Mouse (Mus musculus) erythroid progenitor cell, adult 5-6 weeks (primary cell): Measurements from ENCODE around the gene Rapgefl1. TPM values are rescaled to one million over a fixed set of nuclear protein-coding genes. Genes with fewer than 3 reads are reported as not detected.

Experiments used
- ATAC-seq: replicated peaks from 2 replicates; pipeline ENCODE4 v1.8.0; 2016; ENCODE audit warnings: moderate number of reproducible peaks, mild to moderate bottlenecking, moderate TSS enrichment, inconsistent platforms; ENCODE audit not compliant: poor library complexity, low FRiP score, severe bottlenecking
- total RNA-seq, 2 experiments: library from RNA; stranded (forward) in 1 of 2; stranded (reverse) in 1 of 2; fragments of 150-400 nt in 1 of 2; fragments of 186-747, 209-891 nt in 1 of 2; gene quantifications; 2 replicates each; pipeline versions ENCODE4 v1.2.3 to v1.2.4; 2015 to 2017; ENCODE audit warnings: low replicate concordance in 2 of 2

Rapgefl1 gene
- total RNA-seq, 2 experiments from 2014 or later, result 6.7 TPM; not detected in 1

DNA sequence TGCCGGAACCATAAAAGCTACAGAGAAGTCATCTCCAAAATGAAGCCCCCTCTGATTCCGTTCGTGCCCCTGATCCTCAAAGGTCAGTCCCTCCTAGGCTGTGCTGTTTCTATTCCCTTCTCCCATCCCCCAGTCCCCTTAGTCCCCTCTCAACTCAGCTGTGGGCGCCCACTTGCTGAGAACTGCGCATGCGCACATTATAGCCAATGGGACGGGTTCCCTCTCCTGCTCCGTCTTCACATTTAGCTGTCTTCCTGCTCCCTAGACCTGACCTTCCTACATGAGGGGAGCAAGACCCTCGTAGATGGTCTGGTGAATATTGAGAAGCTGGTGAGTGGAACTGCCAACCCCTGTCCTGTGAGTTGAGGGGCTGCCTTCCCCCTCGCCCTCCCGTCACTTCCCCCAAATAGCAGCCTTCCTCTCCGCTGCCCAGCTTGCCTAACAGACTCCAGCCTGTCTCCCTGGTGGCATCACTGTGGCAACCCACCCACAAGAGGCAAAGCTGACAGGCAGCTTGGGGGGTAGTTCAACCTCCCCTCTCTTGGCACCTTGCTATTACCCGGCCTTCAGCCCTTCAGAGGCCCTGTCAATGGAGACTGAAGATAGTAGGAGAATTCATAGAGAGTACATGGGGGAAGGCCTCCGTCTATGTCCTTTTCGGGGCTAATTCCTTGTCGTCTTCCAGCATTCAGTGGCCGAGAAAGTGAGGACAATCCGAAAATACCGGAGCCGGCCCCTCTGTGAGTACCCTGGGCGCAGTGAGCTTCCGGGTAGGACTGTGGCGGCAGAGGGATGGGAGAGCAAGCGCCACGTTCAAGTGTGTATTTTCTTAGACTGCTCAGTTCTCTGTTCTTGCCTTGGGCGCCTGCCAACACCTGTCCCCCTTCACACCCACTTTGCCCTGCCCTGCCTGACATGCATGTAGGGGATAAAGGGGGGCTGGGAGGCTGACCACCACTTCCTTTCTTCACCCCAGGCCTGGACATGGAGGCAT is 13.8 kb downstream of the Rapgefl1 start:
- no peak for ATAC-seq

DNA sequence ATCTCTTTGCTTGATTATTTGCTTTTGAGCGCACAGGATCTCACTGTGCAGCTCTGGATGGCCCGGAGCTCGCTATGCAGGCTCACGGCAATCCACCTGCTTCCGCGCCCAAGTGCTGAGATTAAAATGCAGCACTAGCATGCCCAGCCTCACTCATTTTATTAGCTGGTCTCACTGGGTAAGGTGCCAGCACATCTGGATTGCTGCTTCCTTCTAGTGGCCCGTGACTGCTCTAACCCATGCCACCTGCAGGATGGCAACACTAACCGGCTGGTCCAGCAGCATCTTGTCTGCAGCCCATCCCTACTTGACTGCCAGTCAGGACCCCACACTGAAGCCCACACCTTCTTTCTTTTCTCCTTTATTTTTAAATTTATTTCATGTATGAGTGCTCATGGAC is 17.5 kb downstream of the Rapgefl1 start:
- no peak for ATAC-seq

DNA sequence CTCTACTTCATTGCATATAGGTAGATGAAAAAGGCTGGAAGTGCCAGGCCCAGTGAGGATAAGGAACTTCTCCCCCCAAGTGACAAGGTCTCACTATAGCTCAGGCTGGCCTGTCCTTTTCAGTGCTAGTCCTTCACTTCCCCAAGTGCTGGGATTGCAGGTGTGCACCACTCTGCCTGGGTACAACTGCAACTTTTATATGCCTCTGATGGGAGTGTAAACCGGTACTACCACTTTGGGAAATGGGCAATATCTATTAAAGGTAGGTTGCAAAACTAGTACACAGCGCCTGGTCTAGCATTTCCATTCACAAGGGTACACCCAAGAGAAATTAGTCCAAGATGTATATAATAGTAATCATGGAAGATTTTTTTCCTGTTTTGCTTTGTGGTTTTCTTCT is 18.1 kb downstream of the Rapgefl1 start:
- no peak for ATAC-seq

DNA sequence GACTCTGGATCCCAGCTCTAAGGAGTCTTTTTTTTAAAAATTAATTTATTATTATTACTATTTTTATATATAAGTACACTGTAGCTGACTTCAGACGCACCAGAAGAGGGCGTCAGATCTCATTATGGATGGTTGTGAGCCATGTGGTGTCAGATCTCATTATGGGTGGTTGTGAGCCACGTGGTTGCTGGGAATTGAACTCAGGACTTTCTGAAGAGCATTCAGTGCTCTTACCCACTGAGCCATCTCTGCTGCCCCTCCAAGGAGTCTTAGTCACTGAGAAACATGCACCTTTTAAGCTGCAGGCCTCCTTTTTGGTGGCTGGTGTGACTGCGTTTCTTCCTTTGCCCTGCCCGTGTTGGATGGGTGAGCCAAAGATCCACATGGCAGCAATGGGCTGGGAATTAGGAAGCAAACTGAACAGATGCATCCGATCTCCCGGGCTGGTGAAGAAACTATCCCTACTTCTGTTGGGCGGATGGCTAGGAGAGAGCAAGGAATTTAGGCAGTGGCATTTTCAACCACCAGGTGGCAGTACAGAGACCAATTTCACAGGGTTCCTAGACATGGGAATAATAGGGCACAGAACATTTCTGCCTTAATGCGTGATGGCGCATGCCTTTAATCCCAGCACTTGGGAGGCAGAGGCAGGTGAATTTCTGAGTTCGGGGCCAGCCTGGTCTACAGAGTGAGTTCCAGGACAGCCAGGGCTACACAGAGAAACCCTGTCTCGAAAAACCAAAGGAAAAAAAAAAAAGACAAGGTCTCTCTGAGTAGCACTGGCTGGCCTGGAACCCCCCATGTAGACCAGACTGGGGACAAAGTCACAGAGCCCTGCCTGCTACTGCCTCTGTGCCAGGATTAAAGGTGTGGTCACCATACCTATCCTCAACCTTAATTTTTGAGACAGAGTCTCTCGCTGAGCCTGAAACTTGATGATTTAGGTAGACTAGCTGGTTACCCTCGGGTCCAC is 22.5 kb downstream of the Rapgefl1 start:
- peak; percentile 68 for ATAC-seq

DNA sequence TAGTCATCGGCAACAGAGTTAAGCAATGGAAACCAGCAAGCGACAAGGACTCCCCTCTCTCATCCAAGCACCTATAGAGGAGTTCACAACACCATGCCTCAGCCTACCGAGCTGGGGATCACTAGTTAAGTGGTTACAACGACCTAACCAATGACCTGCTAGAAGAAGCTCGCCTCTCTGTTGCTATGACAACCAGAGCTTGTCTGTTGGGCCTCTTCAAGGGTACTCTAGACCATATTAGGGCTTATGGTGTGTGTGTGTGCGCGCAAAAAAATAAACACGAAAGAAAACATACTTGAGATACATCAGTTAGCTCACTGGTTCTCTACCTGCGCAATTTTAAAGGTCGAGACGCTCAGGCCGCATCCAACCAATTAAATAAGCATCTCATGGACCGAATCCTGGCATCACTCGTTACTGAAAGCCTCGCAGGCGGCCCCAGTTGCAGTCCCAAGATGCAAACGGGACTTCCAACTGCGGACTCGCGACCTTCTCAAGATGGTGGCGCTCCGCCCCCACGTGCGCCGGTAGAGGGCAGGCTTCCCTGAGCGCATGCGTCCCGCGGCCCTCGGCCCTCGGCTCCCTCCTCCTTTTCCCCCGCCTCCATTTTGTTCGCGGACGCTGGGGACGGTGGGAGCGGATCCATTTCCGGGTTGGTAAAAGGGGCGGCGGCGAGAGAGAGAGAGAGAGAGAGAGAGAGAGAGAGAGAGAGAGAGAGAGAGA is 26.6 kb downstream of the Rapgefl1 start, which contains the start of gene Wipf2:
Gene Wipf2 (plus strand): TSS at position 611 of the 723 bp plus-strand sequence.
- ATAC-seq, result peak; percentile 94

DNA sequence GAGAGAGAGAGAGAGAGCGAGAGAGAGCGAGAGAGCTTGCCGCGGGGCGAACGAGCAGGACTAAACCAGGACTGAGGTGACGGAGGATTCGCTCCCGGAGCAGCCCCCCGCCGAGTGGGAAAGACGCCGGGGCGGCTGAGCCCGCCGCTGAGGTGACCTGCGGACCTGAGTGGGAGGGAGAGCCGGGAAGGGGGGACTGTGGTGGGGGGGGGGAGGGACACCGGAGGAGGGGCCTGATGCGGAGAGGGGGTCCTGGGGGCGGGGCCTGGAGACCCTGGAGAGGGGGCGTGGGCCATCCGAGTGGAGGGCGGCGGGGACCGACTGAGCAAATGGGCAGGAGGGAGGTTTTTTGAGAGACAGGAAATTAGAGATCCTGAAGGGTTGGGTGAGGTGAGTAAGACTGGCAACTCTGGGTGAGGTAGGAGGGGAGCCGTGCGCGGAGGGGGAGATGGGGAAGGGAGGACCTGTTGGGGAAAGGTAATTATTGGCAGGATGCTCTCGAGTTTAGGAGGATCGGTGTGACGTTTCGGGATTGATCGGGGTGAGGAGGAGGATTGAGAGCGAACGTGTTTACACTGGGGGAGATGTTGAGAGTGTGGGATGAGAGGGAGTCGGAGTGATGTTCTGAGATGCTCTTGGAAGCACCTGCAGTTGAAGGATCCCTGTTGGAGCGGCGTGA is 27.3 kb downstream of the Rapgefl1 start:
- ATAC-seq, result peak; percentile 27

DNA sequence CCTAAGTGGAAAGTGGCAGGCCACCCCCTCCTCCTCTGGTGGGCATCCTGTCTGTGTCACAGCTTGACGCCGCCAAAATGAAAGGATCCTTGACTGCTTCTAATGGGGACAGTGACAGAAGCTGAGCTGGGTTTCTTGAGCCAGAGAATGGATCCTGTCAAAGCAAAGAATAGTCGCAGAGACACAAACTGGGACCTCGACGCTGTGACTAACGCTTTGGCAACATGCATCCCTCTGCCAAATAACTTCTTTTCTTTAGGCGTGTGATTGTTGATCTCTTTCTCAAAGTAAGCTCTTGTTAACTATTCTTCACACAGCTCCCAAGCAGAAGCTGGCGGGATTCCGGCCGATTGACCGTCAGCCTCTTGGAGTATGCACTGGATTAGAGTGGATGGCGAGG is 30.7 kb downstream of the Rapgefl1 start:
- ATAC-seq, result no peak

DNA sequence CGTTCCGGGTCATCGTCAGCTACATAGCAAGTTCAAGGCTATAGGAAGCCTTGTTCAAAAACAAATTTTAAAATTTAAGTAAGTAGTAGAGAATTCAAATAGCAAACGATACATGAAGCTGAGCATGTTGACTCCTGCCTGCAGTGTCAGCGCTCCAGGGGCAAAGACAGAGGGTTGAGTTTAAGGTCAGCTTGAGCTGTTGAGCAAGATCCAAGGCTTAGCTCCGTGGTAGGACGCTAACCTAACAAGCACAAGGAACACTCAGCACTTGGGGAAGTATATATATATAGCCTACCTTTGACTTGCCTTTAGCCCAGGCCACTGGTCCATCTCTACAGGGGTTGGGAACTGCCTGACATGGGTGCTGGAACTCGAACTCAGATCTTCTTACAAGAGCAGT is 33.3 kb downstream of the Rapgefl1 start:
- ATAC-seq, result no peak

DNA sequence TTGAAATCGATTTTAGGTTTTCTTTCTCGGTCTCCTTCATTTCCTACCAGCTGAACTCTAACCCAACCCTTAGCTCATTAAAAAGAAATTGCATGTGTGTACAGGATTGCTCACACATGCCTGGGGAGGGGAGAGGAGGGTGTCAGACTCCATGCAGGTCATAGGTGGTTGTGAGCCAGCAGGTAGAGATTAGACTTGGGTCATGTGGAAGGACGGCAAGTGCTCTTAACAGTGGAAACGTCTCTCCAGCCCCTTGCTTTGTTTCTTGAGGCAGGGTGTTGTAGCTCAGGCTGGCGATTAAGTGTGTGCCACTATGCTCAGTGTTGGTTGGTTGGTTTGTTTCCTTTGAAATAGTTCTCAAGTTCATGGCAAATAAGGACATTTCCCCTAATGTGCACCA is 34.2 kb downstream of the Rapgefl1 start:
- no peak for ATAC-seq

DNA sequence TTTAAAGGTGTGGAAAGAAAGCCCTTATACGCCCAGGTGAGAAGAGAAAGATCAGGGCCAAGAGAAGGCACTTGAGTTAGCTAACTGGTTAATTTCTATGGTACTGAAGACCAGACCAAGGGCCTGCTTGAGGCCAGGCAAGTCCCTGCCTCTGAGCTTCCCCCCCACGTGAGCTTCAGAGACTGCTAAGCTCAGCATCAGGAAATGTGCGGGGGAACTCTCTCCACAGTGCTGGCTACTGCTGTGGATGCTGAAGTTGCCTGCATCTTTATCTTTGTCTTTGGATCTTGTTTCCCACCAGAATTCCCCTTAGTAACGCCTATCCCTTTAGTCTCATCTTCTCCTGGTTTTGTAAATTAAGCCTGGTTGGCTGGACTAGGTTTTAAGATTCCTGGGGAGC is 34.8 kb downstream of the Rapgefl1 start:
- no peak for ATAC-seq

DNA sequence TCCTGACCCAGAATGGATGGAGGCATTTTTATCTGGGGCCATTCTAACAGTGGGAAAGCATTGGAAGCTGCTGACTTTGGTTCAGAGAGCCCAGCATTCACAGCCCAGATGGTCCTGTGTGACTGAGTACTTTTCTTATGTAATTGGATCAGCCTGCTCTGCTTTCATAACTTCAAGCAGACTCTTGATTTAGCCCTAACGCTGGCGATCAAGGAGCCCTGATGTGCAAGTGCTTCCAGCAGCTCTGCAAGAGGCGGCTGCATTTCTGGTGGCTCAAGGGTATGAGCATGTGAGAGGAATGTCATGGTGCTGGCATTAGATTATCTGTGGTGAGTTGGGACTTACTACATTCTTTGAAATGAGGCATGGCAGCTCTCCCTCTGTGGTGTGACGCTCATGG is 35.5 kb downstream of the Rapgefl1 start:
- no peak for ATAC-seq

DNA sequence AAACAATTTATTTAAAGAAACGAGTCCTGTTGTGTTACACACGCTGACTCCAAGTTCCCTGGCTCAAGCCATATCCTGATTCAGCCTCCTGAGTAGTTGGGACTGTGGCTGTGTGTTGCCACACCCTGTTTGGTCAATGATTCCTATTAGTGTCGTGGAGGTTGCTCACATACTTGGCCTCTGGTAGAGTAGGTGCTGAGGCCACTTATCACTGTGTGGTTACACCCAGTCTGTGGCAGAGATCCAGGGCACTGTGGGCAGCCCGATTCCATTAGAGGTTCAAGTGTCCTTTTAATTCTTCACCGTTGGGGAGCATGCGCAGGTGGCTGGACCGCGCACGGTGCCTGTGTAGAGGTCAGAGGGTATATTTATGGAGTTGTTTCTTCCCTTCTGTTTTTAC is 37.3 kb downstream of the Rapgefl1 start:
- peak; percentile 98 for ATAC-seq

DNA sequence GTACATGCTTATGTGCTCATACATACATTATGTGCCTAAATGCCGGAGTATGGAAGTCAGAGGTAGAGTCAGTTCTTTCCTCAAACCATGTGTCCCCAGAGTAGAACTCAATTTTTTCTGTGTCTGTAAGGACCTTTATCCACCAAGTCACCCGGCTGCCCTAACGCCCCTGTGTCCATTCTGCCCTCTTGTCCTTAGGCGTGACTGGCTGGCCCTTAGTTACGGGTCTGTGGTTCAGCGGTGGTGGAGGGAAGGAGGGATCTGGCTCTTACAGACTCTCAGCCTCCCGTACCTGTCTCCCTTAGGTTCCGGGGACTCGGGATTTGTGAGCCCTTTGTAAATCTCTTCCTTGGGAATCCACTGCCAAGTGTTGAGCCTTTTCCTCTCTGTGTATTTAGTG is 40.4 kb downstream of the Rapgefl1 start:
- no peak for ATAC-seq

DNA sequence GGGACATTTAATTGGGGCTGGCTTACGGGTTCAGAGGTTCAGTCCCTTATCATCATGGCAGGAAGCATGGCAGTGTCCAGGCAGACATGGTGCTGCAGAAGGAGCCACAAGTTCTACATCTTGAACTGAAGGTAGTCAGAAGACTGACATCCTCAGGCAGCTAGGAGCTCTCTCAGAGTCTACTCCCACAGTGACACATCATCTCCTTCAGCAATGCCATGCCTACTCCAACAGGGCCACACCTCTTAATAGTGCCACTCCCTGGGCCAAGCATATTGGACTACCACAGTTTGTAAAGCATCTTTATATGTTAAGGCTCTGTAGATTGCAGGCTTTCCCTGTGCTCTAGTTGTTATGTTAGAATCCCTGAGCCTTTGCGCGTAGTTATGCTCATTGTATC is 51.1 kb downstream of the Rapgefl1 start:
- peak; percentile 91 for ATAC-seq

DNA sequence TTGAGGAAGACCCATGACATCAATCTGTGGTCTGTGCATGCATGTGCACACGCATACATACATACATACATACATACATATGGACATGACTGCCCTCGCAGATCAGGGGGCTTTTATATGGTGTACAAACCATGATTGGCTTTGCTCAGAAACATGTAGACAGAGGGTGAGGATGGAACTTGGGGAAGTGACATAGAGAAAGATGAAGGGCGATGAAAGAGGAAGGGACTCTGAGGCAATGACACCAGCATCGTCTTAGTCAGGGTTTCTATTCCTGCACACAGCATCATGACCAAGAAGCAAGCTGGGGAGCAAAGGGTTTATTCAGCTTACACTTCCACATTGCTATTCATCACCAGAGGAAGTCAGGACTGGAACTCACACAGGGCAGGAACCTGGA is 52.5 kb downstream of the Rapgefl1 start:
- no peak for ATAC-seq

DNA sequence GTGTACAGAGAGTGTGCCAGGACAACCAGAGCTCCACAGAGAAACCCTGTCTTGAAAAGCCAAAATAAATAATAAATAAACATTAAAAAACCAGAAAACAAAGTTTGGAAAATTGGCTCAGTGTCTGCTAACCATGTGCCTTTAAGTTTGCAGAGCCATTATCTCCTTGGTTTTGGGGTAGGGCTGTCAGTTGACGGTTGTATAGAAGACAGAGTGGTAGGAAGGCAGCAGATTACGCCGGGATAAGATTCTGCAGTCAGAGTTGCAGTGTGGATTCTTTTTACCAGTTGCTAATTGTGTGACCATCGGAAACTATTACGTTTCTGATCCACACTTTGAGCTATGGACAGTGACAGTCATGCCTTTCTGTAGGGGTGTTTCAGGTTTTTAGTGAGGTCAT is 53.4 kb downstream of the Rapgefl1 start:
- ATAC-seq, result no peak

DNA sequence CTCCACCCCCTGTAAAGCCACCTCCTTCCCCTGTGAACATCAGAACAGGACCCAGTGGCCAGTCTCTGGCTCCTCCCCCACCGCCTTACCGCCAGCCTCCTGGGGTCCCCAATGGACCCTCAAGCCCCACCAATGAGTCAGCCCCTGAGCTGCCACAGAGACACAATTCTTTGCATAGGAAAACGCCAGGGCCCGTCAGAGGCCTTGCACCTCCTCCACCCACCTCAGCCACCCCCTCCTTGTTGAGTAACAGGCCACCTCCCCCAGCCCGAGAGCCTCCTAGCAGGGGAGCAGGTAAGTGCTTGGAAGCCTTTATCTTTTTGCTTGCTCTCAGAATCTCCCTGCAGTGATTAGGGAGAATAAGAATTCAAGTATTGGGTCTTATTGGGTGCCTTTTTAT is 55.8 kb downstream of the Rapgefl1 start:
- ATAC-seq, result no peak

DNA sequence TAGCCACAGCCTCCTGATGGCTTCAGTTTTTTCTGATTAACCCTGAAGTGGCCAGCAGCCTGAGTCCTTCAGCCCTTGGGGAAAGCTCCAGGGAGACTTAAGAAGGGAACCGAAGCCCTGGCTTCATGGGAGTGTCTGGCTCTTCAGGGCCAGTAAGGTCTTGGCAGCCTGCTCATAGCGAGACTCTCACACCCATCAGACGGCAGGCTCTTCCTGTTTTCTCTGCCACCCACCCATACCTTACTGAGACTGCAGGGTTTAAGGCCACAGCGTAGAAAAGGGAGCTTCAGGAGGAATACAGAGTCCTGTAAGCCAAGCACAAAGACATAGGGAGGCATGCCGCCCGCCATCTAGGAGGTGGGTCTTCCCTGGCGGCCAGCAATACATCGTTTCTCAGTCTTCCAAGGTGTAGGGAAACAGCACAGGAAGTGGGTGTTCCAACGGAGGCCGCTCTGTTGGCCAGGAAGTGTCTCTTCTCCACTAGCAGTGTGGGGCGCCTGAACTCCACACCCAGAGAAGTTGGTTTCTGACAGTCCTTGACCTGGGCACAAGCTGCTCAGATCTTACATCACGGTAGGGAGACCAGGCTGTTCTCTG is 64.0 kb downstream of the Rapgefl1 start:
- no peak for ATAC-seq
